Mouse (Mus musculus): ENCODE measurements around the gene Jam3. TPM values are rescaled to one million over a fixed set of nuclear protein-coding genes. Genes with fewer than 3 reads are reported as not detected.

The Jam3 gene
- total and polyA plus RNA-seq, 2 experiments from 2014 or later: 27.7 to 44.0 TPM

DNA sequence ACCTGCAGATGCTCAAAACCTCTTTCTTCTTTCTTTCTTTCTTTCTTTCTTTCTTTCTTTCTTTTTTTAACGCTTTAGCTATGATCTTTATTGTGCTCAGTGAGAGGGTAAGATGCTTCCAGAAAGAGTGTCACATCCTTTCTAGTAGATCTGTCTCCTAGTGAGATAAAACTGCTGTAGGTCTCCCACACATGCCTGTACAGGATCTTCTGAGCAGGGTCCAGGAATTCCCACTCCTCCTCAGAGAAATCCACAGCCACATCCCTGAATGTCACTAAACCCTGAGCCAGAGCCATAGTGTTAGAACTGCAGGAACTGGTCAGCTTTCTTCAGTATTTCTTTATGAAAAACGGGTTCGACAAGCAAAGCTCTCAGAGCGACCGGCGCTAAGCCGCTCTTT, 19.8 kb downstream of the Jam3 start:
- Histone ChIP-seq H3K4me2 (ENCODE audit: low read depth) (no peak overlapping the region), H3K36me3 (ENCODE audit: insufficient read depth) (no peaks in the 10 kb centered on the region), H3K27ac (ENCODE audit: low read depth, low read length) (no peak overlapping the region), H3K27me3 (ENCODE audit: insufficient read depth, low read length) (no peaks in the 10 kb centered on the region), H3K4me1 (ENCODE audit: insufficient read depth) (no peaks in the 10 kb centered on the region), H3K9me3 (ENCODE audit: low read length) (no peaks in the 10 kb centered on the region), H3K4me3 (ENCODE audit: low read depth, low read length) (no peak overlapping the region), H3K9ac (no peak overlapping the region)
- DNase-seq (no peak), ATAC-seq (no peak)
- no peak for TF ChIP-seq CTCF (IDR thresholded peaks at IDR 0.05; ENCODE audit: low read depth)
- 89% methylated on average over 7 of the region's 7 CpGs for WGBS

DNA sequence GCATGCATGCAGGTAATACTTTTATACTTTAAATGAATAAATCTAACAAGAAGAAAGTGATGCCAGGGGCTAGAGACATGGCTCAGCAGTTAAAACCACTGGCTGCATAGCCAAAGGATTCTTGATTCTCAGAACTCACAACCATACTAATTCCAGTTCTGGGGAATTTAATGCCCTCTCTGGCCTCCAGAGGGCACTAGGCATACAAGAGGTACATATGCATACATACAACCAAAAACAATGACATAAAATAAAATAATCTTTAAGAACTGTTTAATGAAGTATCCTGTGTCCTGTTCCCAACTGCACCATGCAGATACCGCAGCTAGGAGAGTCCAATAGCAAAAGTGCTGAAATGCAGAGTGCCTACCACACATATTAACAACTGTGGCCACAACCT, 20.8 kb downstream of the Jam3 start:
- Histone ChIP-seq H3K9ac (no peak overlapping the region), H3K4me1 (ENCODE audit: insufficient read depth) (no peaks in the 10 kb centered on the region), H3K36me3 (ENCODE audit: insufficient read depth) (no peaks in the 10 kb centered on the region), H3K4me3 (ENCODE audit: low read depth, low read length) (no peak overlapping the region), H3K27me3 (ENCODE audit: insufficient read depth, low read length) (no peaks in the 10 kb centered on the region), H3K4me2 (ENCODE audit: low read depth) (no peak overlapping the region), H3K9me3 (ENCODE audit: low read length) (no peaks in the 10 kb centered on the region), H3K27ac (ENCODE audit: low read depth, low read length) (no peak overlapping the region)
- TF ChIP-seq CTCF (IDR thresholded peaks at IDR 0.05; ENCODE audit: low read depth): peak; percentile 68
- ATAC-seq (no peak), DNase-seq (peak; percentile 64)
- WGBS: 74% methylated on average over 1 of the region's 1 CpGs

DNA sequence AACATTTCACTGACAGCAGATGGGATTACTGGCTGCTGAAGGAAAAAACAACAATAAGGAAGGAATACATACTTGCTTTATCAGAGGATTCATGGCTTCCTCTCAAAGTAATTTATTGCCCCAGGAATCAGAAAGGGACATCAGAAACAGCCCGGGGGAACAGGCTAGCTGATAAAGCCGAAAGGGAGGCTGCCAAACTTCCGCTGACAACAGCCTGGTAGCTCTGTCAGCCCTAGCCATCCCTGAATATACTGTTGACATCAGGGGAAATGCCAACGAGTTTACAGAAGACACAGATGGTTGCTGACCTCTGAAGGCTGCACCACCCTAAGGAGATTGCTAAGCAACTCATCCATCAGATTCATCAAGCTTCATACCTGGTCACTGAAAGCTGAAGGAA, 26.6 kb downstream of the Jam3 start:
- no peak for TF ChIP-seq CTCF (IDR thresholded peaks at IDR 0.05; ENCODE audit: low read depth)
- Histone ChIP-seq H3K9ac (no peak overlapping the region), H3K9me3 (ENCODE audit: low read length) (no peaks in the 10 kb centered on the region), H3K4me3 (ENCODE audit: low read depth, low read length) (no peak overlapping the region), H3K4me2 (ENCODE audit: low read depth) (no peak overlapping the region), H3K27ac (ENCODE audit: low read depth, low read length) (no peak overlapping the region), H3K4me1 (ENCODE audit: insufficient read depth) (no peaks in the 10 kb centered on the region; the same call in 1 of the 2 replicates), H3K36me3 (ENCODE audit: insufficient read depth) (no peaks in the 10 kb centered on the region), H3K27me3 (ENCODE audit: insufficient read depth, low read length) (no peaks in the 10 kb centered on the region)
- no peak for ATAC-seq
- WGBS: 76% methylated on average over 4 of the region's 4 CpGs
- no peak for DNase-seq

DNA sequence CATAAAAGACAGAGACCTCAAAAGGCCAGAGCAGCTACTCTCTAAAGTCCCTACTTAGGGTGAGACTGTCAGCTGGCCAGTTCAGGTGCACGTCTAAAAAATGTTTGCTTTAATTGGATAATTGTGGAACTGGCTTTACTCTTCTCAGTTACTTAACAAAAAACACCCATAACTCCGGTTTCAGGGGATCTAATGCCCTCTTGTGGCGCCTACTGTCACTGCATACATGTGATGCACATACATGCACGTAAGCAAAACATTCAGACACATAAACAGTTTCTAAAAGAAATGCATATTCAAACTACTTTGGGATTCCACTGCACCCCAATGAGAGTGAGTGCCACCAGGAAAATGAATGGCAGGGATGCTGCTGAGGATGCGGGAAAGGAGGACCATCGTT, 28.7 kb downstream of the Jam3 start:
- H3K27me3 ChIP-seq (ENCODE audit: insufficient read depth, low read length): no peaks in the 10 kb centered on the region
- H3K27ac ChIP-seq (ENCODE audit: low read depth, low read length): no peak overlapping the region
- no peaks in the 10 kb centered on the region for H3K9me3 ChIP-seq (ENCODE audit: low read length)
- no peak overlapping the region for H3K4me3 ChIP-seq (ENCODE audit: low read depth, low read length)
- DNase-seq (peak; percentile 25), ATAC-seq (no peak)
- peak; percentile 51 for TF ChIP-seq CTCF (IDR thresholded peaks at IDR 0.05; ENCODE audit: low read depth)
- 90% methylated on average over 6 of the region's 6 CpGs for WGBS
- no peaks in the 10 kb centered on the region; the same call in 1 of the 2 replicates for H3K4me1 ChIP-seq (ENCODE audit: insufficient read depth)
- no peak overlapping the region for H3K4me2 ChIP-seq (ENCODE audit: low read depth)
- H3K9ac ChIP-seq: no peak overlapping the region
- H3K36me3 ChIP-seq (ENCODE audit: insufficient read depth): no peaks in the 10 kb centered on the region

DNA sequence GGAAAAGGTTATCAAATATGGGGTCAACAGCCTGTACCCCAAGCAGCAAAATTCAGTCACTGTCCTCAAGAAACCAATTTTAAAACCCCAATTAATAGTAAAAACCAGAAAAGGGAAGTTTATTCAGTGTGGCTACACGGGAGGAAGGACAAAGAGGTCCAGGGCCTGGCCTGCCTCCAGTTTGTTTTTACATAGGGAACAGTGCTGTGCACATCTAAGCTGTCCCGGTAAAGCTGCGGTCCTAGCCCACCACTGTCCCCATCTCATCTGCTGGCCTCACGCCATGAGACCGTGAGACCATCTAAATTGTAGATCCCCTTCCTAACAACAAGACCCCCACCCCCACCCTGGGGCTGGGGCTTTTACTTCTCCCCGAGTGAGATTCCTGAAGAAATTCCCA, 29.8 kb downstream of the Jam3 start:
- H3K27ac ChIP-seq (ENCODE audit: low read depth, low read length): no peak overlapping the region
- H3K36me3 ChIP-seq (ENCODE audit: insufficient read depth): no peaks in the 10 kb centered on the region
- no peak for TF ChIP-seq CTCF (IDR thresholded peaks at IDR 0.05; ENCODE audit: low read depth)
- WGBS: 23% methylated on average over 6 of the region's 6 CpGs
- DNase-seq (no peak), ATAC-seq (no peak)
- no peaks in the 10 kb centered on the region for H3K27me3 ChIP-seq (ENCODE audit: insufficient read depth, low read length)
- no peak overlapping the region for H3K4me3 ChIP-seq (ENCODE audit: low read depth, low read length)
- H3K9me3 ChIP-seq (ENCODE audit: low read length): no peaks in the 10 kb centered on the region
- no peak overlapping the region for H3K9ac ChIP-seq
- no peaks in the 10 kb centered on the region; the same call in 1 of the 2 replicates for H3K4me1 ChIP-seq (ENCODE audit: insufficient read depth)
- no peak overlapping the region for H3K4me2 ChIP-seq (ENCODE audit: low read depth)

DNA sequence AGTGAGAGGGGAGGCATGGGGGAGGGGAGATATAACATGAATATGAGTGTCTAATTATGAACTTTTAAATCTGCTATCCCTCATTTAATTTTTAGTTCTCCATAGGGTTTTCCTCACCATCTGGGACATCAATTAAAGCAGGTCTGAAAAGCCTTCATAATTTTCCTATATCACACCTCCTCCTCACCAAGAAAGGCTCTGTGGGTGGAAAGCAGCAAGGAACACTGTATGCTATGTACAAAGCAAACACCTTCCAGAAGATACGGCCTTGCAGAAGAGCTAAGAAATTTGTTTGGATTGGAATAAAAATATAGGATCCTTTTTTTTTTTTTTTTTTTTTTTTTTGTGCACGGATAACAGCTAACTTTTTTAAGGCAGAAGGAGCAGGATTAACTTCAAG, 31.3 kb downstream of the Jam3 start:
- ATAC-seq (no peak), DNase-seq (no peak)
- no peaks in the 10 kb centered on the region for H3K27me3 ChIP-seq (ENCODE audit: insufficient read depth, low read length)
- H3K9ac ChIP-seq: no peak overlapping the region
- no peaks in the 10 kb centered on the region; the same call in 1 of the 2 replicates for H3K4me1 ChIP-seq (ENCODE audit: insufficient read depth)
- H3K4me3 ChIP-seq (ENCODE audit: low read depth, low read length): no peak overlapping the region
- TF ChIP-seq CTCF (IDR thresholded peaks at IDR 0.05; ENCODE audit: low read depth): no peak
- H3K9me3 ChIP-seq (ENCODE audit: low read length): no peaks in the 10 kb centered on the region
- no peaks in the 10 kb centered on the region for H3K36me3 ChIP-seq (ENCODE audit: insufficient read depth)
- H3K27ac ChIP-seq (ENCODE audit: low read depth, low read length): no peak overlapping the region
- no peak overlapping the region for H3K4me2 ChIP-seq (ENCODE audit: low read depth)
- WGBS: 83% methylated on average over 2 of the region's 2 CpGs

DNA sequence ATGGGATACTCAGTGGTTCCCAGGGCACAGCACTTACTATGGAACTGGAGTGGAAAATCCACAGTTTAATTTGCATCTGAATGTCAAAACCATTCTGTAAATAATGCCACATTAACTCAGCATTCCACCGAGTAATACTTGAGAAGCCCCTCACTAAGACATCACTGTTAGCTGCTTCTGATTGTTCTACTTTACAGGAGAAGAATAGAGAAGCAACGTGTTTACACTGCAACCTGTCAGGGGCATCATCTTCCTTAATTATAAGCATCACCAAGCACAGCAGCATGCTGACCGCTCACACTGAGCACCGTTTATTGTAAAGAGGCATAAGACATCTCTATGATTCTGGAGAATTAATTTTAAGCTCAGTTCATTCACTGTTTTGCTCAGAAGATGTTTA, 32.3 kb downstream of the Jam3 start:
- H3K4me1 ChIP-seq (ENCODE audit: insufficient read depth): no peaks in the 10 kb centered on the region; the same call in 1 of the 2 replicates
- H3K9ac ChIP-seq: no peak overlapping the region
- no peaks in the 10 kb centered on the region for H3K9me3 ChIP-seq (ENCODE audit: low read length)
- DNase-seq (no peak), ATAC-seq (peak; percentile 48; the same call in 1 of the 2 replicates)
- H3K4me2 ChIP-seq (ENCODE audit: low read depth): no peak overlapping the region
- H3K36me3 ChIP-seq (ENCODE audit: insufficient read depth): no peaks in the 10 kb centered on the region
- H3K4me3 ChIP-seq (ENCODE audit: low read depth, low read length): no peak overlapping the region
- no peak overlapping the region for H3K27ac ChIP-seq (ENCODE audit: low read depth, low read length)
- 27% methylated on average over 4 of the region's 4 CpGs for WGBS
- no peak for TF ChIP-seq CTCF (IDR thresholded peaks at IDR 0.05; ENCODE audit: low read depth)
- no peaks in the 10 kb centered on the region for H3K27me3 ChIP-seq (ENCODE audit: insufficient read depth, low read length)

DNA sequence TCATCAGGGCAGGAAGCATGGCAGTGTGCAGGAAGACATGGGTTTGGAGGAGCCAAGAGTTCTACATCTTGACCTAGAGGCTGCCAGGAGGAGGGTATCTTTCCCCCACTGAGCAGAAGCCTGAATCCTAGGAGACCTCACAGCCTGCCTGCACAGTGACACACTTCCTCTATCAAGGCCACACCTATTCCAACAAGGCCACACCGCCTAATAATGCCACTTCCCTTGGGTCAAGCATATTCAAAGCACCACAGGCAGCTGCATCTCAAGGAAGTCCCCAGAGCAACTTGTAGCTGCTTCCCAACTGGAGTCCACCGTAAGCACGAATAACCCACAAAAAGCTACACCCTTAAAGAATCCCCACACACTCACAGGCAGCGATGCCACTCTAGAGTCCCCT, 33.1 kb downstream of the Jam3 start:
- H3K9ac ChIP-seq: no peak overlapping the region
- H3K36me3 ChIP-seq (ENCODE audit: insufficient read depth): no peaks in the 10 kb centered on the region
- H3K9me3 ChIP-seq (ENCODE audit: low read length): no peaks in the 10 kb centered on the region
- no peak overlapping the region for H3K4me2 ChIP-seq (ENCODE audit: low read depth)
- DNase-seq (no peak), ATAC-seq (no peak)
- H3K27me3 ChIP-seq (ENCODE audit: insufficient read depth, low read length): no peaks in the 10 kb centered on the region
- H3K27ac ChIP-seq (ENCODE audit: low read depth, low read length): no peak overlapping the region
- H3K4me1 ChIP-seq (ENCODE audit: insufficient read depth): no peaks in the 10 kb centered on the region; the same call in 1 of the 2 replicates
- WGBS: 86% methylated on average over 4 of the region's 4 CpGs
- TF ChIP-seq CTCF (IDR thresholded peaks at IDR 0.05; ENCODE audit: low read depth): no peak
- H3K4me3 ChIP-seq (ENCODE audit: low read depth, low read length): no peak overlapping the region
